ENCODE assay signal across 8 mouse cellular contexts in the genomic region with DNA sequence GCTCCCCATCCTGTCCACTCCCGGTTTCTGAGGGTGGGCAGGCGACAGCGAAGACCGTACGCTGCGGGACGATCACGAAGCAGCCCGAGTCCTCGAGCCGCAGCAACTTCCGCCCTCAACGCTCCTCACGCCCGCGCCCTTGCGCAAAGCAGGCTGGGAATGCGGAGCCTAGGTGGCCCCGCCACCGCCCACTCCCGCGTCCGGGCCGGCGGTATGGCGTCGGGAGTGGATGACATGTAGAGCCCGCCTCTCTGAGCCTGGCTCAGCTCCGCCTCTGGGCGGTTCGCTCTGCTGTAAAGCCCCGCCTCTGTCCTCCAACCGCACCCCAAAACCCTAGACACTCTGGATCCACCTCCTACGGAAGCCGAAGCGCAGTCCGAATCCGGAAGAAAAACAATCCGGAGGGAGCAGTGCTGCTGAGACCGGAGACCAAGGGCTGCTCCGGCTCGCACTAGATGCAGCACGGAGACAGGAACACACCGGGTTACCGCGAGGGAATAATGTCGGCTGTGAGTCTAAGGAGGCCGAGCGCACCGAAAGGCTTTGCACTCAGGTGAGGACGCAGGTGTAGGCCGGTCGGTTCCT. TPM values are rescaled to one million over a fixed set of nuclear protein-coding genes. Genes with fewer than 3 reads are reported as not detected.
DNase-seq lines count a peak whose midpoint lies in the region; ATAC-seq and TF ChIP-seq lines count a peak whose summit lies in the region.

A gene (plus strand): TSS at position 344 of the 585 bp plus-strand sequence.

- H3K9me3 ChIP-seq in G1E (replicated peaks), result no peaks in the 10 kb centered on the region
- no peaks in the 10 kb centered on the region for H3K9me3 ChIP-seq in forebrain, embryonic 16.5 days (ENCODE audit: control insufficient read depth, low read length)
- H3K9me3 ChIP-seq in lung, embryonic 14.5 days (ENCODE audit: low read depth, low read length), result no peaks in the 10 kb centered on the region

- under 1% methylated on average over 53 of the region's 53 CpGs for WGBS in forebrain, embryonic 16.5 days
- under 1% methylated on average over 53 of the region's 53 CpGs for WGBS in lung, embryonic 14.5 days
- WGBS in olfactory bulb, adult 2 months, result under 1% methylated on average over 53 of the region's 53 CpGs
- WGBS in thymus, adult 2 months, result under 1% methylated on average over 53 of the region's 53 CpGs

- intact Hi-C loops in heart, postnatal 36 days (cut with DNase I), result loop anchor here (1.0 kb wide), 2 partner anchors 19 to 49 kb away; a partner anchor contains a TSS

- peak within 1 kb of the TSS; percentile 89 for H3K4me2 ChIP-seq in forebrain, embryonic 16.5 days (ENCODE audit: low read length)
- H3K4me2 ChIP-seq in lung, embryonic 14.5 days, result peak within 1 kb of the TSS; percentile 70

- peak; percentile 95 for DNase-seq in G1E (ENCODE audit: low spot score)
- peak; percentile 96 to 98 for DNase-seq in cerebellum, adult 18-20 months
- DNase-seq in heart, postnatal 36 days, result peak; percentile 94 to 95
- DNase-seq in layer of hippocampus, adult 2 months (ENCODE audit: low spot score in 2 of 2), result peak; percentile 95 to 98
- peak; percentile 99 for DNase-seq in lung, embryonic 14.5 days
- peak; percentile 96 for DNase-seq in thymus, adult 2 months

- peak within 1 kb of the TSS; percentile 91 for H3K4me3 ChIP-seq in G1E (ENCODE audit: low read depth, low read length)
- peak within 1 kb of the TSS; percentile 80 for H3K4me3 ChIP-seq in forebrain, embryonic 16.5 days (replicated peaks; ENCODE audit: low read length)
- peak within 1 kb of the TSS; percentile 94 for H3K4me3 ChIP-seq in layer of hippocampus, adult 2 months
- H3K4me3 ChIP-seq in lung, embryonic 14.5 days (ENCODE audit: low read depth, low read length), result peak within 1 kb of the TSS; percentile 64
- peak within 1 kb of the TSS; percentile 93 for H3K4me3 ChIP-seq in olfactory bulb, adult 2 months (ENCODE audit: insufficient read depth, low read depth, low read length)
- H3K4me3 ChIP-seq in thymus, adult 2 months (ENCODE audit: control insufficient read depth, insufficient read depth, low read length), result peak within 1 kb of the TSS; percentile 72

- H3K27ac ChIP-seq in forebrain, embryonic 16.5 days (ENCODE audit: low read length), result peak within 1 kb of the TSS; percentile 69
- peak within 1 kb of the TSS; percentile 92 for H3K27ac ChIP-seq in layer of hippocampus, adult 2 months
- peak within 1 kb of the TSS; percentile 86 for H3K27ac ChIP-seq in lung, embryonic 14.5 days (ENCODE audit: low read depth)
- H3K27ac ChIP-seq in olfactory bulb, adult 2 months (ENCODE audit: insufficient read depth, low read depth, low read length), result 0 out of 2 replicates have a peak within 1 kb of the TSS, but pooled peaks have one; percentile 48
- peak within 1 kb of the TSS; percentile 17 for H3K27ac ChIP-seq in thymus, adult 2 months (ENCODE audit: control insufficient read depth, insufficient read depth, low read length)

- H3K4me1 ChIP-seq in G1E (ENCODE audit: insufficient read depth, low read depth, low read length), result peaks cover 26% of the 10 kb centered on the region
- peaks cover 20% of the 10 kb centered on the region for H3K4me1 ChIP-seq in forebrain, embryonic 16.5 days (replicated peaks; ENCODE audit: control insufficient read depth, insufficient read depth, low read length)
- H3K4me1 ChIP-seq in lung, embryonic 14.5 days (ENCODE audit: insufficient read depth), result no peaks in the 10 kb centered on the region
- peaks cover 4% of the 10 kb centered on the region; the same call in 1 of the 2 replicates for H3K4me1 ChIP-seq in olfactory bulb, adult 2 months (ENCODE audit: control insufficient read depth, insufficient read depth, low read length)
- peaks cover 10% of the 10 kb centered on the region for H3K4me1 ChIP-seq in thymus, adult 2 months (replicated peaks; ENCODE audit: control insufficient read depth, insufficient read depth, low read length)

- peak; percentile 98 for ATAC-seq in G1E (ENCODE audit: extremely low read depth, insufficient number of reproducible peaks, low FRiP score, poor library complexity, severe bottlenecking)
- peak; percentile 100 for ATAC-seq in forebrain, embryonic 16.5 days
- ATAC-seq in lung, embryonic 14.5 days (ENCODE audit: insufficient read depth), result peak; percentile 99

- H3K9ac ChIP-seq in forebrain, embryonic 16.5 days (replicated peaks; ENCODE audit: low read depth, low read length), result peak within 1 kb of the TSS; percentile 60
- peak within 1 kb of the TSS; percentile 69 for H3K9ac ChIP-seq in lung, embryonic 14.5 days

- peak; percentile 83 for TF ChIP-seq POLR2A in olfactory bulb, adult 2 months (IDR thresholded peaks at IDR 0.05; ENCODE audit: insufficient read depth, low read depth, low read length)
- TF ChIP-seq POLR2A in thymus, adult 2 months (IDR thresholded peaks at IDR 0.05; ENCODE audit: control insufficient read depth, extremely low read depth, insufficient read depth, low read length, poor library complexity), result peak; percentile 90

- no peaks in the 10 kb centered on the region for H3K27me3 ChIP-seq in G1E (ENCODE audit: insufficient read depth, low read length)
- no peaks in the 10 kb centered on the region for H3K27me3 ChIP-seq in forebrain, embryonic 16.5 days (replicated peaks; ENCODE audit: control insufficient read depth, insufficient read depth, low read length)
- H3K27me3 ChIP-seq in lung, embryonic 14.5 days (ENCODE audit: insufficient read depth, low read length), result no peaks in the 10 kb centered on the region
- no peaks in the 10 kb centered on the region for H3K27me3 ChIP-seq in thymus, adult 2 months (ENCODE audit: control insufficient read depth, insufficient read depth, low read length)

- H3K36me3 ChIP-seq in G1E (replicated peaks), result peaks cover 68% of the 10 kb centered on the region
- peaks cover 23% of the 10 kb centered on the region for H3K36me3 ChIP-seq in forebrain, embryonic 16.5 days (ENCODE audit: control insufficient read depth, insufficient read depth)
- peaks cover 27% of the 10 kb centered on the region for H3K36me3 ChIP-seq in lung, embryonic 14.5 days (ENCODE audit: insufficient read depth)
- peaks cover 45% of the 10 kb centered on the region for H3K36me3 ChIP-seq in thymus, adult 2 months (ENCODE audit: control insufficient read depth, insufficient read depth, low read length)

- no peak for TF ChIP-seq CTCF in G1E (IDR thresholded peaks at IDR 0.05; ENCODE audit: low read depth, low read length)
- no peak for TF ChIP-seq CTCF in layer of hippocampus, adult 2 months (conservative IDR thresholded peaks at IDR 0.05)
- TF ChIP-seq CTCF in lung, embryonic 14.5 days (IDR thresholded peaks at IDR 0.05; ENCODE audit: low read depth), result no peak
- TF ChIP-seq CTCF in olfactory bulb, adult 2 months (IDR thresholded peaks at IDR 0.05; ENCODE audit: insufficient read depth, low read depth, low read length), result no peak
- peak; percentile 68; the same call in 1 of the 2 replicates for TF ChIP-seq CTCF in thymus, adult 2 months (IDR thresholded peaks at IDR 0.05; ENCODE audit: borderline replicate concordance, control insufficient read depth, extremely low read depth, insufficient read depth, low read length, poor library complexity)

RNA-seq across cellular contexts. Expression of the gene that starts here (rescaled TPM):
- total RNA-seq in G1E (2014; fragmentation: Nextera tagmentation) (42.2 and 56.7 TPM in 2 replicates), G1E (2017) (26.0 and 29.9 TPM in 2 replicates)
- 29.8 and 40.2 TPM in 2 replicates for polyA plus RNA-seq in G1E (2012)
- 54.4 and 59.3 TPM in 2 replicates for polyA plus RNA-seq in forebrain, embryonic 16.5 days (2015; fragmentation: Nextera tagmentation; extraction: Ambion mirVana)
- 10 to 100 TPM; 32.7 to 33.5 TPM for total RNA-seq in heart, postnatal 36 days (2021)
- total RNA-seq in layer of hippocampus, adult 2 months (2021), result 10 to 100 TPM; 49.4 to 50.4 TPM
- polyA plus RNA-seq in lung, embryonic 14.5 days (2014; fragmentation: Nextera tagmentation; extraction: Ambion mirVana), result 23.1 and 24.9 TPM in 2 replicates
- polyA plus RNA-seq in olfactory bulb, adult 2 months (2012; ENCODE audit: insufficient read depth, insufficient read length, low replicate concordance, missing spikeins), result not detected in 2 replicates
- 149 and 164 TPM in 2 replicates for polyA plus RNA-seq in thymus, adult 2 months (2012; rRNA removed)

Comparison
In these comparisons a context has a peak if more than half of its experiments do, and no peak if none do; other contexts are left out.
1. Peak in every context shown above with its lines: DNase-seq, ATAC-seq, H3K4me3 ChIP-seq and H3K27ac ChIP-seq.
2. H3K27ac ChIP-seq: peak in every context shown above with its lines; median percentile 92 in layer of hippocampus, adult 2 months; 86 in lung, embryonic 14.5 days; 69 in forebrain, embryonic 16.5 days; 48 in olfactory bulb, adult 2 months; 17 in thymus, adult 2 months.